Mouse (Mus musculus) CD4-positive, CD25-positive, alpha-beta regulatory T cell, adult 2 months (primary cell): ENCODE measurements around the gene Ifnab.
A peak's percentile ranks its signal among the peaks of the same experiment; 100 is the strongest.

Experiments
- DNase-seq: peaks from one replicate; pipeline ENCODE4 v3.0.0-alpha.2; 2012; ENCODE audit warnings: low read depth, low spot score

The Ifnab gene

GRCm38 (mm10) chr4:88691259-88691658 lies at the start of gene Ifnab:
Gene Ifnab, minus strand, starts transcription at chr4:88691359.
- no peak for DNase-seq

GRCm38 (mm10) chr4:88739036-88739435 lies 47.9 kb upstream of the Ifnab start:
- no peak for DNase-seq

GRCm38 (mm10) chr4:88738480-88738879 lies 47.3 kb upstream of the Ifnab start:
- peak; percentile 91 for DNase-seq

- peak; percentile 80 for DNase-seq
Observed at GRCm38 (mm10) chr4:88727324-88727723, 36.2 kb upstream of the Ifnab start.

- DNase-seq, result no peak
Observed at GRCm38 (mm10) chr4:88726727-88727126, 35.6 kb upstream of the Ifnab start.

GRCm38 (mm10) chr4:88723497-88724090 lies 32.4 kb upstream of the Ifnab start:
- no peak for DNase-seq

- peak; percentile 91 for DNase-seq
Observed at GRCm38 (mm10) chr4:88721791-88722721, 30.9 kb upstream of the Ifnab start, which contains the start of the genes Gm26566 and Klhl9. Gene Gm26566, plus strand, starts transcription at chr4:88721805. Gene Klhl9, minus strand, starts transcription at chr4:88722465.

GRCm38 (mm10) chr4:88718715-88719114 lies 27.6 kb upstream of the Ifnab start:
- no peak for DNase-seq

GRCm38 (mm10) chr4:88715059-88715458 lies 23.9 kb upstream of the Ifnab start:
- no peak for DNase-seq

- DNase-seq, result no peak
Observed at GRCm38 (mm10) chr4:88714281-88714680, 23.1 kb upstream of the Ifnab start.

- no peak for DNase-seq
Observed at GRCm38 (mm10) chr4:88707128-88707826, 16.1 kb upstream of the Ifnab start.

- DNase-seq, result no peak
Observed at GRCm38 (mm10) chr4:88705924-88706323, 14.8 kb upstream of the Ifnab start.

- DNase-seq, result no peak
Observed at GRCm38 (mm10) chr4:88699301-88699700, 8.1 kb upstream of the Ifnab start.

GRCm38 (mm10) chr4:88698781-88699180 lies 7.6 kb upstream of the Ifnab start:
- no peak for DNase-seq

- DNase-seq, result no peak
Observed at GRCm38 (mm10) chr4:88697753-88698152, 6.6 kb upstream of the Ifnab start.

- no peak for DNase-seq
Observed at GRCm38 (mm10) chr4:88697108-88697507, 5.9 kb upstream of the Ifnab start.

- DNase-seq, result peak; percentile 86
Observed at GRCm38 (mm10) chr4:88696237-88696884, 5.2 kb upstream of the Ifnab start.

- DNase-seq, result peak; percentile 51
Observed at GRCm38 (mm10) chr4:88693392-88693791, 2.2 kb upstream of the Ifnab start.

GRCm38 (mm10) chr4:88692537-88692936 lies 1.4 kb upstream of the Ifnab start:
- DNase-seq, result peak; percentile 68

GRCm38 (mm10) chr4:88683812-88684211 lies 7.3 kb downstream of the Ifnab start, which contains the start of gene Ifna2:
Gene Ifna2, minus strand, starts transcription at chr4:88683912.
- DNase-seq, result no peak

GRCm38 (mm10) chr4:88681353-88681752 lies 9.8 kb downstream of the Ifnab start:
- DNase-seq, result no peak
